Mouse (Mus musculus): ENCODE data around the gene Anp32e.
"Not testable (repeated sequence)": the region's sequence is repeated elsewhere in the genome, so short reads cannot be mapped to it uniquely, and the experiment has no call there.

Gene Anp32e

DNA sequence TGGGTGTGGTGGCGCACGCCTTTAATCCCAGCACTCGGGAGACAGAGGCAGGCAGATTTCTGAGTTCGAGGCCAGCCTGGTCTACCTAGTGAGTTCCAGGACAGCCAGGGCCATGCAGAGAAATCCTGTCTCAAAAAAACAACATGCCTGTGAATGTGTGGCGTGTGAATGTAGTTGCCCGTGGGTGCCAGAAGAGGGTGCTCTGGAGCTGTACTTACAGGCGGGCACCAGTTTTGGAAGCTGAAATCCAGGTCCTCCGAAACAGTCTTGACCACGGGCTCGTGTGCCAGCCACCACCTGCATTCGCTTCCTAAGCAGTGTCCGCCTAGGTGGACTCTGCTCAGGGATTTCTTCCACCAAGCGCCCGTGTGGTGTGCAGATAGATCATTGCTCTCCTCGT, 9.8 kb downstream of the Anp32e start:
- DNase-seq (ENCODE audit: low read depth, low spot score), result no peak

DNA sequence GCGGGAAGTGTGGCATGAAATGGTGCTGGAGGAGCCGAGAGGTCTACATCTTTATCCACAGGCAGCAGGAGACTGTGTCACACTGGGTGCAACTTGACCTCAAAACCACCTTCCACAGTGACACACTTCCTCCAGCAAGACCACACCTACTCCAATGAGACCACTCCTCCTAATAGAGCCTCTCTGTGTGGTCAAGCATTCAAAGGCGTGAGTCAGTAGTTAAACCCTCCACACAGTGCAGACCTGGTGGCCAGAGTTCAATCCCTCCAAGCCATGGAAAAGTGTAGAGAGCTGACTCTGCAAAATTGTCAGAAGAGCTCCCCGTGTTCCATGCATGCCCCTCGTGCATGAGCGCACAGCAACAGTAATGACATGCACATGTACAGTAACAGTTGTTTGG, 13.7 kb downstream of the Anp32e start:
- DNase-seq (ENCODE audit: low read depth, low spot score), result no peak

DNA sequence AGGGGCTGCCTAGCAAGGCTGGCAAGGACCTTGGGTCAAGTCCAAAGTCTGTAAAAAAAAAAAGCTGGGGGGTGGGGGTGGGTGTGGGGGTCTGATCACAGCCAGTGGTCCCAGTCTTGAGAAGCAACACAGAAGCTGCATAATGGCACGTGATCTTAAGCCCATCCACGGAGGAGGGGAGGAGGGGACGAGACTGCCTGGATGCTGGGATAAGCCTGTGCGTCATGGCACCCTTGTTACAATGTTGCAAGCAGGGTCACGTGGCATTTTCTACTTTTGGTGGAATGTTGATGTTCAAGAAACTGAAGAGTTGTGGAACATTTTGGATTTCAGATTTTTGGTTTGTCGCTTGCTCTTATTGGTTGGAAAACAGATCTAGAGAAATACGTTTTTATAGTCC, 14.2 kb downstream of the Anp32e start:
- DNase-seq (ENCODE audit: low read depth, low spot score), result no peak

DNA sequence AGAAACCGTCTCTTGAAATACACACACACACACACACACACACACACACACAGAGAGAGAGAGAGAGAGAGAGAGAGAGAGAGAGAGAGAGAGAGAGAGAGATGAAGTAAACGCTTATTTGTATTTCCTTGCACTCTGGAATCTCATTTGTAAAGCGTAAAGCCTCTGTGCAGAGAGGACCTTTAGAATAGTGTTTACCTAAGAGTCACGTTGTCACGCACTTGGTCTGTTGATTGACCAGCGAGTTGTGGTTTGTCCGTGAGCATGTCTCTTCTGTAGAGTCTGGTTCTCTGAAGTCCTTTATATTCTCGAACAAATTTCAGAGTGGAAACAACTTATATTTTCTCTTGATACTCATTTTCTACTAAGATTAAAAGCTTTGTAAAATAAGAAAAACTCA, 15.7 kb downstream of the Anp32e start:
- no peak for DNase-seq (ENCODE audit: low read depth, low spot score)

DNA sequence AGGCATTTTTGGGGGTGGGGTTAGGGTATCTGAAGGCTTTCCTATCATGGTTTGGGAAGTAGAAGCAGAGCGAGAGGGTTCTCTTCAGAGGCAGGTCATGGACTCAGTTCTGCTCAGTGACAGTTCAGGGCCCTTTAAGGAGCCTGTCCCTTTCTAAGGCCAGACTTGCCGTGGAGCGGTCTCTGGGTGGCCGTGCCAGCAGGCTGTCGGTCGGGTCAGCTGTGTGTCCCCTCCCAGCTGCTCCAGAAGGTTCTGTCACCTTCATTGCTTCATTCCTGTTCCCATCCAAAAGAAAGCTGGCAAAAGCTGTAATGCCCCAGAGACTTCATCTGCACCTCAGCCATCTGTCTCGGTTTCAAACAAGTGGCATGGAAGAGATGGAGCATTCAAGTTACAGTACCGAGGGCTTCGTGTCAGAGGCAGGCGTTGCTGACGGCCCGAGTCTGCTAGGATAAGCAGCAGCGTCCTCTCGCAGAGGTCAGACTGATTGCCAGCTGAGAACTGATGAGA, 16.7 kb downstream of the Anp32e start:
- DNase-seq (ENCODE audit: low read depth, low spot score), result no peak

DNA sequence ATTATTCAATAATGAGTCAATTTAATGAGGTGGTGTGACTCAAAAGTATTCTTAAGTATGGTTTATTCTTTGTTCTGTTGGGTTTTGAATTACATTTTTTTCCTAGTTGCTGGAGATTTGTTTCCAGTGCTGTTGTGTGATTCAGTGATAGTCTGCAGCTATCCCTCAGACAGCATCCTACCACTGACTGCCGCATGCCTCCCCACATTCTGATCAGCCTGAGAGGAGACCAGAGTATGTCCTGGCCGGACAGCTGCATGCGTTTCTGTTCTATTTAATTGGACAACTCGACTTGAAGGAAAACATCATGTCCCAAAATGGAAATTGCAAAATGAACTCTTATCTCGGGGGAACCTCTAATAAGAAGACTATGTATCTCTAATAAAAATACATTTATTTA, 19.3 kb downstream of the Anp32e start:
- DNase-seq (ENCODE audit: low read depth, low spot score), result no peak

DNA sequence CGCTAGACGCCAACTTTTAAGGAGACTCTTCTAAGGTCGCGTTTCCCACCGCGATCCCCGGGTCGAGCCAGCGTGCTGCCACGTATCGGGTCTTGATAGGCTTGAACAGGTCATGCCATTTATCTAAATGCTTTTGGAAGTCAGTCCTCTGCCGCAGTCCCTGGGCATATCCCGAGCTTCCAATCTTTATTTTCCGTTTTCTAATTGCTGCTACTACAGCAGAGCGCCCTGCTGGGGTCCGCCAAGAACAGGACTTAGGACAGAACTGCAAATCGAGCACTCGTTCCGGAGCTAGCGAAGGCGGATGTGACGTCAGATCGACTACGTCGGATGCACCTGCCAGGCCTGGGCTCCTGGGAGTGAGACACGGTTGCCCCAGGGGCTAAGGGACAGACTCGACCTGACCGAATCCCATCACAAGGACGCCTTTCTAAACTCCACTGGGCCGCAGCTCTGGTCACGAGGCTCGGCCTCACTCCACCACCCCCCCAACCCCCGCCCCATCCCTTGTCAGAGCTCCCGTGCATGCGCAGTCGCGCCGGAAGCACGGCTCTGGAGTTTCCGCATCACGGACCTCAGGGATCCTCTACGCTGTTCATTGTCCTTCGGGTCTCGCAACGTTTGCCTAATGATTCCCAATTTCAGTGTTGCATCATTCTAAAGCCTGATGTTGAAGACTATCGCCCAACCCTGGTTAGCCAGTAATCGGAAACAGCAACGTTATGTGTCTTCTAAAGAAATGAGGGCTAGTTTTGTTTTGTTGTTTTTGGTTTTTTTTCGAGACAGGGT, 21.9 kb downstream of the Anp32e start:
- peak; percentile 83 for DNase-seq (ENCODE audit: low read depth, low spot score)

DNA sequence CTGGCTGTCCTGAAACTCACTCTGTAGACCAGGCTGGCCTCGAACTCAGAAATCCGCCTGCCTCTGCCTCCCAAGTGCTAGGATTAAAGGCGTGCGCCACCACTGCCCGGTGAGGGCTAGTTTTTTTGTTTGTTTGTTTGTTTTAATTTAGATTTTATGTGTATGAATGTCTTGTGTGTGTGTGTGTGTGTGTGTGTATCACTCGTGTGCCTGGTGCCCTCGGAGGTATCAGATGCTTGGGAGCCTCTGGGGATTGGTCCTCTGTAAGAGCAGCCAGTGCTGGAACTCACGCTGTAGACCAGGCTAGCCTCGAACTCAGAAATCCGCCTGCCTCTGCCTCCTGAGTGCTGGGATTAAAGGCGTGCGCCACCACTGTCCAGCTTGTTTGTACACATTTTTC, 22.5 kb downstream of the Anp32e start:
- not testable (repeated sequence) for DNase-seq (ENCODE audit: low read depth, low spot score)

DNA sequence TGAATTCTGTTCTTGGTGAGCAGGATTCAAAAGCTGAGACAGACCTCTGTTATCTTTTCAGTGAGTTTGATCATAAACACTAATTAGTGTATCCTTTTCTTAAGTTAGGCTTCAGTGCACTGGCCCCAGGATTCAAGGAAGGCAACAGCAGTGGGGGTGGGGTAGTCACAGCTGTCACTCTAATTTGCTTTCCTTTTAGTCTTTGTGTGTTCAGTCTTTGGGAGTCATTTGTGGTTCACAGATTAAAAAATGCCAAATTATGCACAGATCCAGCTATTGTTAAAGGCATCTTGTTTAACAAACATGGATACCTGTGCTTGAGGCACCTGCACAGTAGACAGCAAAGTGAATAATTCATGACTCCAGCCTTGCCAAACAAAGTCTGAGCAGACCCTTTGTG, 24.0 kb downstream of the Anp32e start:
- no peak for DNase-seq (ENCODE audit: low read depth, low spot score)

DNA sequence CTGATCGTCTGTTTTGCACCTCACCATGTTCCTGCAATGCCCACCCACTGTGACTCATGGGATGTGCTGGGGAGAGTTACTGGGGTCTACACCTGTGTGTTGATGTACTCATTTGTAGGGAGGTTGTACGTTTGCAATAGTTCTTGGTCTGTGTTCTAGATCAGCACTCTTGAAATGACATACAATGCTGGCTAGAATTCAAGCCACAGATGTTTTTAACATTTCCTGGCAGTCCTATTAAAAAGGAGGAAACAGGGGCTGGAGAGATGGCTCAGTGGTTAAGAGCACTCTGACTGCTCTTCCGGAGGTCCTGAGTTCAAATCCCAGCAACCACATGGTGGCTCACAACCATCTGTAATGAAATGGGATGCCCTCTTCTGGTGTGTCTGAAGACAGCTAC, 24.5 kb downstream of the Anp32e start:
- no peak for DNase-seq (ENCODE audit: low read depth, low spot score)

DNA sequence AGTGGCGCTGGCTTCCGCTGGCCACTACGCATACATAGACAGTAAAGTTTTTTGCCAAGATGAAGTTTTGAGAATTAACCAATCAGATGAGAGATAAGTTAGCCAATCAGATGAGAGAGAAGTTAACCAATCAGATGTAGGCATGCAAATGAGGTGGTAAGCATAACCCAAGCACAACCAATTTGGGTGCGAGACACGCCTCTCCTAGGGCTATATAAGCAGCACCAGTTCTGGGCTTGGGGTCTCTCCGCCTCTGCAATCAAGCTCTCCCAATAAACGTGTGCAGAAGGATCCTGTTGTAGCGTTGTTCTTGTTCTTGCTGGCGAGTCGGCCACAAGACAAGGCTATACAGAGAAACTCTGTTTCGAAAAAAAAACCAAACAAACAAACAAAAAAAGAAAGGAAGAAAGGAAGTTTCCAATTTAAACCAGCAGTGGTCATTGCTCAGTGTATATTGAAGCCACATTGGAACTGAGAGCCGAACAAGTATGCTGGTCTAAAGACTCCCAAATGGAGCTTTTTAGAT, 25.7 kb downstream of the Anp32e start:
- not testable (repeated sequence) for DNase-seq (ENCODE audit: low read depth, low spot score)

DNA sequence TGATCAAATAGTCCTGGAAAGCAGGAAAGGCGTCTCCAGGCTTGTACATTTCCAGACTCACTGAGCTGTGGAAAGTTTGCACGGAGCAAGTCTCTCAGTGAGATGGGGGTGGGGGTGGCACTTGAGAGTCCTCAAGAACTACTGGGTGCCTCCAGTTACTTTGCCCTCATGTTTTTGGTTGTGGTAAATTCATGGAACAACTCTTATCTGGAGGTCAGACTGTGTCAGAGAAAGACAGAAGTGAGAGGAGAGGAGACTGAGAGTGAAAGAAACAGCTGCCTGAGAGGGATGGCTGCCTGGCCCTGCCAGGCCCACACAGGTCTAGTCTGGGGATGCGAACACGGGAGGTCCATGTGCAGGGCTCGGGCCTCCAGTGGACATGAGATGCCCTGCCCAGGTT, 26.3 kb downstream of the Anp32e start:
- DNase-seq (ENCODE audit: low read depth, low spot score), result no peak

DNA sequence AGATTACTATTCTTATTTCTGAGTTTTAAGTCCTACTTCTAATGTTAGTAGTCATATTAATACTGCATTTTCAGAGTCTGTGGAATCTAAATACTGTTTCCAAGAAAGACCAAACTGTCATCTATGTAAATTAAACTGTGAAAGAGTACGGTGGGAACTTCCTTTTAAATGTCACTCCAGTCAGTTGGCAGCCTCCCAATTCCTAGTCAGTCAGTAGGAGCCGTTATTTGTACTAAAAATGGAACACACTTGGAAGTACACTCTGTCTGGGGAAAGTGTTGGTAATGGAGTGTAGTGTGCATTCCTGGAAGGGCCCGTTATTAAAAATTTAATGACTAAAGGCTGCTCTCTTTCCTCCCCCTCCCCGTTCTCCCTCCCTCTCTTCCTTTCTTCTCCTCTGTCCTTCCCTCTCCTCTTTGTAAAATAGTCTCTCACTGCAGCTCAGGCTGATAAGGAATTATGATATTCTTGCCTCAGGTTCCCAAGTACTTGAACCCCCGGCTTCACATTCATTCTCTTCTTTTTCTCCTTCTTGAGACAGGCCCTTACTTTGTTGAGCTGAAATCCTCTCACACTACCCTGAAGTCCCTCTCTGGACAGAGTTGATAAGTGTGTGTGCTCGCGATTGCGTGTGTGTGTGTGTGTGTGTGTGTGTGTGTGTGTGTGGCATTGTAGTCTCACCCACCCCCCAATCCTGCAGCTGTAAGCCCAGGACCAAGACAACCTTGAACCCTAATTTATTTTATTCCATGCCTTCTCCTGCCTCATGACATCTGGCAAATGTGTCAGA, 28.5 kb downstream of the Anp32e start:
- no peak for DNase-seq (ENCODE audit: low read depth, low spot score)

DNA sequence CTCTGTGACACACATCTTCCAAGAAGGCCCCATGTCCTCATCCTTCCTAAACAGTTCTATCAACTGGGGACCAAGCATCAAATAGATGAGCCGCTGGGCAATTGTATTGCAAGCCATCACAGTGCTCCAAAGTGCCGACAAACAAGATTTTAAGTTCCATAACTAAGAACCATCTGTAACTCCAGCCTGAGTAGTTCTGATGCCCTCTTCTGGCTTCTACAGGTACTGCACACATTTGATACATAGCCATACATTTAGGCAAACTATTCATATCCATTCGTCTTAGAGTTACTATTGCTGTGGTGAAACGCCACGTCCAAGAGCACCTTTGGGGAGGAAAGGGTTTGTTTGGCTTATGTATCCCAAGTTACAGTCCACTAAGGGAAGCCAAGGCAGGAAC, 30.0 kb downstream of the Anp32e start:
- DNase-seq (ENCODE audit: low read depth, low spot score), result peak; percentile 49

DNA sequence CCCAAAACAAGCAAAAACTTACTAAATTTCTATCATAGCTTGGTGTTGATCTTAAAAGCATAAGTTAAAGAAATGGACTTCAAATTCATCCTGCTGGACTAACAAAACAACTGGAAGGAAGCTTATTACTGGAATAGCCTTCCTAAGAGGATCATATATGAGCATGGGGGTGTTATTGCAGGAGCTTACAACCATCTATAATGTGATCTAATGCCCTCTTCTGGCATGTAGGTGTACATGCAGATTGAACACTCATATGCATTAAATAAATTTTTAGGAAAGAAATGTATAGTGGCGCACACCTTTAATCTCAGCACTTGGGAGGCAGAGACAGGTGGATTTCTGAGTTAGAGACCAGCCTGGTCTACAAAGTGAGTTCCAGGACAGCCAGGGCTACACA, 30.8 kb downstream of the Anp32e start:
- no peak for DNase-seq (ENCODE audit: low read depth, low spot score)

DNA sequence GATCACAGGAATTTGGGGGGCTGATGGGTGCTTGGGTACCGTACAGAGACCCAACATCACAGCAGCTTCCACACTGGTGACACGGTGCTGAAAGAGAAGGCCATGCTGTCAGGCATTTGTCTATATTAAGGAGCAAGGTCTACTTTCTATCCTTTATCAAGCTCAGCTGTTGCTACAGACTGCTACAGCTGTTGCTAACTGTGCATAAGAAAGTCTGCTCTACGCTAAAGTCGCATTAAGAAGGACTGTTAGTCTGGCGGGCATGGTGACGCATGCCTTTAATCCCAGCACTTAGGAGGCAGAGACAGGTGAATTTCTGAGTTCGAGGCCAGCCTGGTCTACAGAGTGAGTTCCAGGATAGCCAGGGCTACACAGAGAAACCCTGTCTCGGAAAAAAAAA, 33.1 kb downstream of the Anp32e start:
- DNase-seq (ENCODE audit: low read depth, low spot score), result not testable (repeated sequence)

DNA sequence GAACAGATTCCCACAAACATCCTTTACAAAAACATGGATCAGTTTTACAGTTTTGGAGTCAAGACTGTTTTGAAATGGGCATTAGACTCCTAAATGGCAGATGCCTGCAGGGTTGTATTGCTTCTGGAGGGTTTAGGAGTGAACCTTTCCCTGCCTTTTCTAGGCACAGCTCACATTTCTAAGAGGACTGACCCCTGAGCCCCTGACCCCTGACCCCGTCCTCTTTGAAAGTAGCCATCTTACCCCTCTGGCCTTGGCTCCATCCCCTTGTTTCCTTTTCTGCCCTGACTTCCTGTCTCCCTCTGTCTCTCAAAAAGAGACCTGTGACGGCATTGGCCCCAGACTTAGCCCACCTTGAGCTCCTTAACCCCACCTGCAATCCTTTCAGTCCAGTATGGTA, 34.2 kb downstream of the Anp32e start:
- no peak for DNase-seq (ENCODE audit: low read depth, low spot score)

DNA sequence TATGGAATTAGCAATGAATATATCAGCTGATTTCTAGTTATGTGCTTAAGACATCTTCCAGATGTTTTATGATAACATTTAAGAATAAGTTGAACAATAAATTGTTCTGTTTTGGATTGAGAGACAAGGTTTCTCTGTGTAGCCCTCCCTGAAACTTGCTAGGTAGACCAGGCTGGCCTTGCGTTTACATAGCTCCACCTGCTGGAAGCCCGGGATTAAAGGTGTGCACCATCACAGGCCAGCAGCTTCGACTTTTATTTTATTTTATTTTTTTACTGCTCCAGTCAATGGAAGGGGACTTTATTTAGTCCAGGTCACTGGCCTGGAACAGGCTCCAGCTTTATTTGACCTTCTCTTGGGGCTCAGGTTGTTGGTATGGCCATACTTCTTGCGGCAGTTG, 34.6 kb downstream of the Anp32e start:
- DNase-seq (ENCODE audit: low read depth, low spot score), result no peak

DNA sequence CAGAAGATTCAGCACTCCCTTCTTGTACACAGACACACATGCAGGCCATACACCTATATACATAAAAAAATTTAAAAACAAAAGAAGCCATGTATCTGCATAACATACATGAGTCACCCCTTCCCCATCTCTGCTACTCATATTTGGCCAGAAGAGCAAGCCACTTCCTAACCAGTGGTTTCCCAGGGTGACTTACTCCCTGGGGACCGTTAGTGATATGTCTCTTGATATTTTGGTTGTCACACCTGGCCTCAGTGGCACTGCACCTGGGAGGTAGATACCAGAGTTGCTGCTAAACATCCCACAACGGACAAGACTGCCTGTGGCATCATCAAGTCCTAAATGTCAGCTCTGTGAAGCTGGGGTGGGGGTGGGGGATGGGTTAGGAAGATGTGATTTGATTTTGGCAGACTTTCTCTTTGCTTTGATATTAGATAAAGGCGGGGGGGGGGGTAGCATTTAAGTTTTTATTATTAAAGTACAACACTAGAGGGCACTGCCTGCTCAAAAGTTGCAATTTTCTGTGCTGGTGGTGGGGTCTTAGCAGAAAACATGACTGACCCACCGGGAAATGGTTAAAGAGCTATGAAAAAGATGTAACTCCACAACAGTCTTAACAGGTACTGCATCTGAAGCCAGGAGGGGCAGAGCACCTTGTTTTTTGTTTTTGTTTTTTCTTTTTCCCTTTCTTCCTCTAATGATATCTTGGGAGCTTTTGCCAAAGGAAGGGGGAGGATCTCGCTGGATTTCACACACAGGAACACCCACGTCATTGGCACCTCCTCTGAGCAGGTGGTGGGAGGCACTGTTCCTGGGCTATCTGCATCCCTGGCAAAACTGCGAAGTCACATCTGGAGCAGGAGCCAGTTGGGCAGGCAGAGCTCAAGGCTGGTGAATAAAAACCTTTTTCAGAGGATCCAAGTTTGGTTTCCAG, 36.7 kb downstream of the Anp32e start:
- DNase-seq (ENCODE audit: low read depth, low spot score), result no peak

DNA sequence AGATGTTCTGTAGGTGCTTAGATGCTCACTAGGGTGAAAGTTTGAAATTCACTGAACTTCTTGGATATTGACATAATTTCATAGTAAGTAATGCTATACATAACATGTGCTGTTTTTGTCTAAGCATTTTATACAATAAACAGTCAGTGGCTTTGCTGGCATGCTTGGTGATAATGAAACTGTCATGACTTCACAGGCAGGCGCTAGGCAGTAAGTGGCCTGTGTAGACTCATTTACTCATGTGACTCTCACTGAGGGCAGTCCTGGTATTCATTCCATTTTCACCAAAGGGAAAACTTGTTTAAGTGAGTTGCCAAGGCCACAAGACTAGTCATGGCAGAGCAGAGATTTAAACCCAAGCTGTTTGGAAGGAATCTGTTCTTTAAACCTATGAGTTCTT, 40.2 kb downstream of the Anp32e start:
- DNase-seq (ENCODE audit: low read depth, low spot score), result no peak

DNA sequence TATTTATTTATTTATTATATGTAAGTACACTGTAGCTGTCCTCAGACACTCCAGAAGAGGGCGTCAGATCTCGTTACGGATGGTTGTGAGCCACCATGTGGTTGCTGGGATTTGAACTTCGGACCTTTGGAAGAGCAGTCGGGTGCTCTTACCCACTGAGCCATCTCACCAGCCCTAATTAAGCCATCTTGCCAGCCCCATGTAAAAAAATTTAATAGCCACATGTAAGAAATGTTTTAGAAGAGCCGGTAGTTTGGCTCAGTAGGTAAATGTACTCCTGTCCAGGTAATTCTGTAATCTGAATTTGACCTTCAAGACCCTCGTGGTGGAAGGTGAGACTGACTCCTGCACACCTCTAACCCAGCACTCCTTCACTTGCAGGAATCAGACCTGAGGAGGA, 41.6 kb downstream of the Anp32e start:
- not testable (repeated sequence) for DNase-seq (ENCODE audit: low read depth, low spot score)

Measured in c-Kit-negative CD71-positive TER-119-positive erythroid progenitor cells, embryonic 14.5 days (primary cell).